Comparison of ENCODE assay signal across 8 mouse cellular contexts in the genomic region with DNA sequence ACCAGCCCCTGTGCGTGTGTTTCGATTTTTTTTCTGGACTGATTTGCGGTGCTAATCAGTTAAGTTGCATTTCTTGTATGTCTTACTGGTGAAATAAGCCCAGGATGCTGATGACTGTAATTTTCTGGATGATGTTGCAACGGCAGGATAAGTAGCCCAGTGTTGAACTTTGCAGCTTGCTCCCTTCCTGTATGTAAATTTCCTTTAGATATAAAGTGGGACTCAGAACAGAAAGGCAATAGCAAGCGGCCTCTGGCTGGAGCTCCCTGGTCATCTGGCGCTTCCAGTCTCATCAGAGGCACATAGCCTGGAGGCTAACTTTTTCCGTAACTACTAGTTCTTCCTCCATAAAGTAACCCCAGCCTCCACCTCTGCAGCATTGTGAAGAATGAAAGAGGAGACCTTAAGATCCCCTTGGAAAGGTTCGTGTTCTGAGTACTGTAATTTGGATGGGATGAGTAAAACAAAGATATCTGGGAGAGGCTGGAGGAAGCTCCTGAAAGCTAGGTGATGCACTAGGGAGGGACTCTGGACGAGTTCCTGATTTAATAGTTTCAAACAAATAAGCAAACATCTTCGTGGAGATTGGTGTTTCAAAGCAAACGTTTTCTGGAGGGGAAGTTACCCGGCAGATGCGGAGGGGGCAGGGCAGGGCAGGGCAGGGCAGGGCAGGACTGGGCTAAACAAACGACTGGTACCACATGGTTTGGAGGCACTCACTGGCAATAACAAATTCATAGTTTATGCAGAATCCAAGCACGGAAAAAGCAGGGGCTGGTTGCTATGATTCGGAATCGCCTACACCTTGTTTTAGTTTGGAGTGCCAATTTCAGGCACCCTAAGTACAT.
DNase-seq lines count a peak whose midpoint lies in the region; ATAC-seq and TF ChIP-seq lines count a peak whose summit lies in the region.

No protein-coding gene starts in this region.

- H3K4me3 ChIP-seq in forebrain, postnatal 0 days (ENCODE audit: low read depth, low read length) = peak overlapping the region; percentile 60
- no peak overlapping the region for H3K4me3 ChIP-seq in hindbrain, embryonic 16.5 days (ENCODE audit: low read length)
- H3K4me3 ChIP-seq in midbrain, embryonic 16.5 days (ENCODE audit: low read depth, low read length) = peak overlapping the region; percentile 70; the same call in 1 of the 2 replicates

- WGBS in forebrain, postnatal 0 days = 23% methylated on average over 17 of the region's 17 CpGs
- 19% methylated on average over 17 of the region's 17 CpGs for WGBS in hindbrain, embryonic 16.5 days
- 20% methylated on average over 17 of the region's 17 CpGs for WGBS in midbrain, embryonic 16.5 days

- H3K4me1 ChIP-seq in forebrain, postnatal 0 days (ENCODE audit: insufficient read depth) = peaks cover 12% of the 10 kb centered on the region; the same call in 1 of the 2 replicates
- H3K4me1 ChIP-seq in hindbrain, embryonic 16.5 days (ENCODE audit: control insufficient read depth, insufficient read depth, low read depth, low read length) = peaks cover 15% of the 10 kb centered on the region
- peaks cover 7% of the 10 kb centered on the region for H3K4me1 ChIP-seq in midbrain, embryonic 16.5 days (ENCODE audit: control insufficient read depth, insufficient read depth, low read length)

- H3K36me3 ChIP-seq in forebrain, postnatal 0 days (ENCODE audit: insufficient read depth) = peaks cover 12% of the 10 kb centered on the region
- H3K36me3 ChIP-seq in hindbrain, embryonic 16.5 days (ENCODE audit: control insufficient read depth, insufficient read depth, low read length) = 0 out of 2 replicates have a peak, but pooled peaks cover 5% of the 10 kb centered on the region
- no peaks in the 10 kb centered on the region; the same call in 1 of the 2 replicates for H3K36me3 ChIP-seq in midbrain, embryonic 16.5 days (ENCODE audit: control insufficient read depth, insufficient read depth, low read length)

- ATAC-seq in forebrain, postnatal 0 days = no peak
- no peak for ATAC-seq in hindbrain, embryonic 16.5 days
- no peak for ATAC-seq in midbrain, embryonic 16.5 days

- no peak overlapping the region; the same call in 1 of the 2 replicates for H3K27ac ChIP-seq in forebrain, postnatal 0 days (ENCODE audit: low read depth, low read length)
- H3K27ac ChIP-seq in hindbrain, embryonic 16.5 days (ENCODE audit: low read depth, low read length) = no peak overlapping the region
- no peak overlapping the region for H3K27ac ChIP-seq in midbrain, embryonic 16.5 days (ENCODE audit: low read length)

- H3K27me3 ChIP-seq in forebrain, postnatal 0 days (ENCODE audit: insufficient read depth, low read length) = peaks cover 5% of the 10 kb centered on the region; the same call in 1 of the 2 replicates
- peaks cover 3% of the 10 kb centered on the region; the same call in 1 of the 2 replicates for H3K27me3 ChIP-seq in hindbrain, embryonic 16.5 days (replicated peaks; ENCODE audit: control insufficient read depth, insufficient read depth, low read length)
- no peaks in the 10 kb centered on the region for H3K27me3 ChIP-seq in midbrain, embryonic 16.5 days (ENCODE audit: control insufficient read depth, insufficient read depth, low read depth, low read length)

- no peaks in the 10 kb centered on the region for H3K9me3 ChIP-seq in forebrain, postnatal 0 days (ENCODE audit: low read length)
- H3K9me3 ChIP-seq in hindbrain, embryonic 16.5 days (ENCODE audit: control insufficient read depth, low read length) = no peaks in the 10 kb centered on the region
- no peaks in the 10 kb centered on the region for H3K9me3 ChIP-seq in midbrain, embryonic 16.5 days (replicated peaks; ENCODE audit: control insufficient read depth, low read length, poor library complexity, severe bottlenecking)

- DNase-seq in adrenal gland, adult 2 months = peak; percentile 66
- no peak for DNase-seq in adrenal gland, postnatal 4 days (ENCODE audit: low spot score in 2 of 2)
- DNase-seq in MN1 (ENCODE audit: low spot score) = peak; percentile 45
- no peak for DNase-seq in forebrain, postnatal 0 days
- DNase-seq in liver = peak; percentile 19
- peak; percentile 27 for DNase-seq in thymus, postnatal 0 days (ENCODE audit: low spot score)

- TF ChIP-seq CTCF in forebrain, postnatal 0 days (IDR thresholded peaks at IDR 0.05; ENCODE audit: low read depth) = no peak

- no peak overlapping the region for H3K9ac ChIP-seq in forebrain, postnatal 0 days
- H3K9ac ChIP-seq in hindbrain, embryonic 16.5 days (ENCODE audit: low read depth, low read length) = no peak overlapping the region
- no peak overlapping the region for H3K9ac ChIP-seq in midbrain, embryonic 16.5 days (ENCODE audit: low read depth, low read length)

- H3K4me2 ChIP-seq in forebrain, postnatal 0 days (ENCODE audit: low read depth) = peak overlapping the region; percentile 99
- H3K4me2 ChIP-seq in hindbrain, embryonic 16.5 days (ENCODE audit: low read length) = peak overlapping the region; percentile 98
- H3K4me2 ChIP-seq in midbrain, embryonic 16.5 days (ENCODE audit: low read length) = peak overlapping the region; percentile 99

Comparison
In these comparisons a context has a peak if more than half of its experiments do, and no peak if none do; other contexts are left out.
1. DNase-seq: peak in adrenal gland, adult 2 months (single experiment), MN1 (single experiment), liver (single experiment) and thymus, postnatal 0 days (single experiment); none in adrenal gland, postnatal 4 days (0 of 2) and forebrain, postnatal 0 days (single experiment).
2. Peak in every context shown above with its lines, with median percentiles within 50 percentile points of each other: H3K4me2 ChIP-seq.